Mouse (Mus musculus): ENCODE data around the gene Anxa9.
A peak's percentile ranks its signal among the peaks of the same experiment; 100 is the strongest.

Anxa9 gene

GRCm38 (mm10) chr3:95313476-95313875, 6.5 kb upstream of the Anxa9 start:
- no peak for DNase-seq

GRCm38 (mm10) chr3:95312623-95313022, 5.6 kb upstream of the Anxa9 start:
- peak in 1 of 2 experiments; percentile 21 for DNase-seq

- DNase-seq = peak; percentile 34 to 54
Observed at GRCm38 (mm10) chr3:95310968-95311882, 4.2 kb upstream of the Anxa9 start.

- no peak for DNase-seq
Observed at GRCm38 (mm10) chr3:95310496-95310895, 3.5 kb upstream of the Anxa9 start.

- DNase-seq = no peak
Observed at GRCm38 (mm10) chr3:95306244-95306643, 732 bp downstream of the Anxa9 start.

GRCm38 (mm10) chr3:95301204-95301796, 5.7 kb downstream of the Anxa9 start:
- no peak for DNase-seq

- DNase-seq = no peak
Observed at GRCm38 (mm10) chr3:95298018-95298417, 9.0 kb downstream of the Anxa9 start.

GRCm38 (mm10) chr3:95296103-95296469, 10.9 kb downstream of the Anxa9 start:
- DNase-seq = peak in 1 of 2 experiments; percentile 55

GRCm38 (mm10) chr3:95295321-95296102, 11.5 kb downstream of the Anxa9 start:
- DNase-seq = no peak

GRCm38 (mm10) chr3:95294718-95295117, 12.3 kb downstream of the Anxa9 start:
- no peak for DNase-seq

GRCm38 (mm10) chr3:95294316-95294715, 12.7 kb downstream of the Anxa9 start:
- no peak for DNase-seq

GRCm38 (mm10) chr3:95293537-95293936, 13.4 kb downstream of the Anxa9 start:
- DNase-seq = no peak

- no peak for DNase-seq
Observed at GRCm38 (mm10) chr3:95292899-95293298, 14.1 kb downstream of the Anxa9 start.

GRCm38 (mm10) chr3:95291041-95291440, 15.9 kb downstream of the Anxa9 start:
- no peak for DNase-seq

- DNase-seq = no peak
Observed at GRCm38 (mm10) chr3:95290156-95290555, 16.8 kb downstream of the Anxa9 start.

GRCm38 (mm10) chr3:95289419-95289818, 17.6 kb downstream of the Anxa9 start:
- no peak for DNase-seq

GRCm38 (mm10) chr3:95287541-95287940, 19.4 kb downstream of the Anxa9 start:
- DNase-seq = no peak

- no peak for DNase-seq
Observed at GRCm38 (mm10) chr3:95286510-95286909, 20.5 kb downstream of the Anxa9 start.

- no peak for DNase-seq
Observed at GRCm38 (mm10) chr3:95286011-95286410, 21.0 kb downstream of the Anxa9 start.

GRCm38 (mm10) chr3:95285390-95285789, 21.6 kb downstream of the Anxa9 start:
- no peak for DNase-seq

GRCm38 (mm10) chr3:95284501-95285281, 22.3 kb downstream of the Anxa9 start:
- no peak for DNase-seq

GRCm38 (mm10) chr3:95284062-95284461, 22.9 kb downstream of the Anxa9 start:
- DNase-seq = no peak

GRCm38 (mm10) chr3:95283589-95283941, 23.4 kb downstream of the Anxa9 start:
- DNase-seq = no peak
